Comparison of ENCODE assay signal across 17 mouse cellular contexts in the genomic region with DNA sequence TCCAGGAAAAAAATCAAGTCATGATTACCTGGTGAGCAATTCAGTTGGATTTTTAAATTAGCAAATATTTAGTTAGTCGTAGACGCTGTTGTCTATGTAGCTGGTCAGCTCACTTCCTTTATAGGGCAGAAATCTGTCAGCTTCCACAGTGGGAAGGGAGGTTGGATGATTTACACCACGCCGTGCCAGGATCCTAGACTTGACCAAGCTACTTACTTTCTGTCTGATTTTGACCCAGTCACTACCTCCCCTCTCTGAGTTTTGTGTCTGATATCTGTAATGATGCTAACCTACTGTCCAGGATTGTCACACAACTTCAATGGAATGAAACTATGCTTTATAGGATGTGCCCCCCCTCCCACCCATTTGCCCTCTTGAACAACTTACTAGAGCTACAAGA. TPM values are rescaled to one million over a fixed set of nuclear protein-coding genes. Genes with fewer than 3 reads are reported as not detected.
DNase-seq lines count a peak whose midpoint lies in the region; ATAC-seq lines count a peak whose summit lies in the region.
"Had no signal": no experiment of that assay in that cellular context is flagged by ENCODE, and none has a peak within 500 bp of the region (broad histone marks: within the 10 kb centered on the region; RNA-seq: fewer than 3 reads in every experiment).

No protein-coding gene starts in this region.

- H3K36me3 ChIP-seq in limb, embryonic 15.5 days, result no peaks in the 10 kb centered on the region
- H3K36me3 ChIP-seq in limb, embryonic 10.5 days, result no peaks in the 10 kb centered on the region
- no peaks in the 10 kb centered on the region for H3K36me3 ChIP-seq in forebrain, embryonic 16.5 days (ENCODE audit: control insufficient read depth, insufficient read depth)
- no peaks in the 10 kb centered on the region for H3K36me3 ChIP-seq in midbrain, embryonic 10.5 days
- H3K36me3 ChIP-seq in neural tube, embryonic 15.5 days, result no peaks in the 10 kb centered on the region
- no peaks in the 10 kb centered on the region for H3K36me3 ChIP-seq in liver, embryonic 11.5 days (ENCODE audit: control insufficient read depth, insufficient read depth, low read length)
- H3K36me3 ChIP-seq: liver, embryonic 13.5 days had no signal

- 93% methylated on average over 4 of the region's 4 CpGs for WGBS in limb, embryonic 15.5 days
- 88% methylated on average over 4 of the region's 4 CpGs for WGBS in limb, embryonic 10.5 days
- WGBS in forebrain, embryonic 16.5 days, result 30% methylated on average over 4 of the region's 4 CpGs
- WGBS in midbrain, embryonic 10.5 days, result 84% methylated on average over 4 of the region's 4 CpGs
- WGBS in neural tube, embryonic 15.5 days, result 27% methylated on average over 4 of the region's 4 CpGs
- 85% methylated on average over 4 of the region's 4 CpGs for WGBS in liver, embryonic 11.5 days

- no peak for DNase-seq in limb, embryonic 10.5 days (ENCODE audit: low spot score)
- DNase-seq in midbrain, embryonic 10.5 days (ENCODE audit: low spot score), result no peak
- no peak for DNase-seq in urinary bladder, adult 18-20 months (ENCODE audit: low spot score in 2 of 2)
- DNase-seq in heart, adult 9 months (ENCODE audit: low spot score in 2 of 2), result no peak
- DNase-seq in liver, embryonic 11.5 days (ENCODE audit: low spot score), result no peak
- DNase-seq: cerebellum, adult 9-11 months; liver, embryonic 13.5 days; thymus, postnatal 36 days had no signal

- no peaks in the 10 kb centered on the region for H3K9me3 ChIP-seq in limb, embryonic 15.5 days
- H3K9me3 ChIP-seq in limb, embryonic 10.5 days (replicated peaks), result no peaks in the 10 kb centered on the region
- H3K9me3 ChIP-seq in forebrain, embryonic 16.5 days (ENCODE audit: control insufficient read depth, low read length), result no peaks in the 10 kb centered on the region
- H3K9me3 ChIP-seq in midbrain, embryonic 10.5 days (replicated peaks), result no peaks in the 10 kb centered on the region
- H3K9me3 ChIP-seq in neural tube, embryonic 15.5 days (replicated peaks), result no peaks in the 10 kb centered on the region
- no peaks in the 10 kb centered on the region for H3K9me3 ChIP-seq in liver, embryonic 11.5 days (ENCODE audit: control insufficient read depth, low read length)
- H3K9me3 ChIP-seq: liver, embryonic 13.5 days had no signal

- peaks cover 9% of the 10 kb centered on the region for H3K4me1 ChIP-seq in limb, embryonic 15.5 days
- peaks cover 11% of the 10 kb centered on the region for H3K4me1 ChIP-seq in limb, embryonic 10.5 days
- H3K4me1 ChIP-seq in forebrain, embryonic 16.5 days (replicated peaks; ENCODE audit: control insufficient read depth, insufficient read depth, low read length), result peaks cover 23% of the 10 kb centered on the region
- peaks cover 42% of the 10 kb centered on the region for H3K4me1 ChIP-seq in midbrain, embryonic 10.5 days
- H3K4me1 ChIP-seq in neural tube, embryonic 15.5 days, result peaks cover 27% of the 10 kb centered on the region
- H3K4me1 ChIP-seq in liver, embryonic 11.5 days (replicated peaks; ENCODE audit: control insufficient read depth, insufficient read depth, low read length), result no peaks in the 10 kb centered on the region
- H3K4me1 ChIP-seq: liver, embryonic 13.5 days had no signal

- no peak overlapping the region for H3K4me2 ChIP-seq in limb, embryonic 15.5 days
- H3K4me2 ChIP-seq in forebrain, embryonic 16.5 days (ENCODE audit: low read length), result peak overlapping the region; percentile 39
- H3K4me2 ChIP-seq in neural tube, embryonic 15.5 days, result peak overlapping the region; percentile 47
- no peak overlapping the region for H3K4me2 ChIP-seq in liver, embryonic 11.5 days
- H3K4me2 ChIP-seq: liver, embryonic 13.5 days had no signal

- ATAC-seq in limb, embryonic 15.5 days (ENCODE audit: insufficient number of reproducible peaks, low FRiP score, low TSS enrichment, low read depth), result no peak
- peak; percentile 26 for ATAC-seq in forebrain, embryonic 16.5 days
- peak; percentile 49 for ATAC-seq in neural tube, embryonic 15.5 days (ENCODE audit: low FRiP score)
- no peak for ATAC-seq in liver, embryonic 11.5 days (replicated peaks; ENCODE audit: low FRiP score)
- ATAC-seq: activated CD4-positive, CD25-positive, alpha-beta regulatory T cell, adult 4 months; intestine, postnatal 0 days had no signal

- 0 out of 2 replicates have a peak overlapping the region, but pooled peaks have one; percentile 8 for H3K27ac ChIP-seq in limb, embryonic 15.5 days
- no peak overlapping the region; the same call in 1 of the 2 replicates for H3K27ac ChIP-seq in limb, embryonic 10.5 days
- H3K27ac ChIP-seq in forebrain, embryonic 16.5 days (ENCODE audit: low read length), result peak overlapping the region; percentile 94
- H3K27ac ChIP-seq in midbrain, embryonic 10.5 days (replicated peaks), result peak overlapping the region; percentile 82
- peak overlapping the region; percentile 84 for H3K27ac ChIP-seq in neural tube, embryonic 15.5 days (replicated peaks)
- no peak overlapping the region for H3K27ac ChIP-seq in liver, embryonic 11.5 days (ENCODE audit: low read depth, low read length)
- H3K27ac ChIP-seq: liver, embryonic 13.5 days; stomach, postnatal 0 days had no signal

- no peaks in the 10 kb centered on the region for H3K27me3 ChIP-seq in limb, embryonic 15.5 days
- H3K27me3 ChIP-seq in limb, embryonic 10.5 days (ENCODE audit: low read depth, poor library complexity, severe bottlenecking), result no peaks in the 10 kb centered on the region
- no peaks in the 10 kb centered on the region for H3K27me3 ChIP-seq in forebrain, embryonic 16.5 days (replicated peaks; ENCODE audit: control insufficient read depth, insufficient read depth, low read length)
- peaks cover 4% of the 10 kb centered on the region for H3K27me3 ChIP-seq in midbrain, embryonic 10.5 days (ENCODE audit: low read depth, poor library complexity, severe bottlenecking)
- H3K27me3 ChIP-seq in neural tube, embryonic 15.5 days (replicated peaks), result no peaks in the 10 kb centered on the region
- no peaks in the 10 kb centered on the region for H3K27me3 ChIP-seq in liver, embryonic 11.5 days (replicated peaks; ENCODE audit: control insufficient read depth, insufficient read depth, low read length)
- H3K27me3 ChIP-seq: liver, embryonic 13.5 days had no signal

- H3K4me3 ChIP-seq in limb, embryonic 15.5 days, result no peak overlapping the region
- no peak overlapping the region for H3K4me3 ChIP-seq in limb, embryonic 10.5 days
- H3K4me3 ChIP-seq in forebrain, embryonic 16.5 days (replicated peaks; ENCODE audit: low read length), result no peak overlapping the region
- peak overlapping the region; percentile 35; the same call in 1 of the 2 replicates for H3K4me3 ChIP-seq in midbrain, embryonic 10.5 days
- no peak overlapping the region for H3K4me3 ChIP-seq in neural tube, embryonic 15.5 days (replicated peaks)
- H3K4me3 ChIP-seq in liver, embryonic 11.5 days (ENCODE audit: low read depth, low read length), result no peak overlapping the region
- H3K4me3 ChIP-seq: liver, embryonic 13.5 days had no signal

- no peak overlapping the region for H3K9ac ChIP-seq in limb, embryonic 15.5 days
- no peak overlapping the region for H3K9ac ChIP-seq in forebrain, embryonic 16.5 days (replicated peaks; ENCODE audit: low read depth, low read length)
- H3K9ac ChIP-seq in neural tube, embryonic 15.5 days (replicated peaks), result no peak overlapping the region
- no peak overlapping the region for H3K9ac ChIP-seq in liver, embryonic 11.5 days (ENCODE audit: low read depth, low read length)
- H3K9ac ChIP-seq: liver, embryonic 13.5 days had no signal

RNA-seq across cellular contexts. Expression of a gene that starts 23.5 kb away (rescaled TPM):
- polyA plus RNA-seq in limb, embryonic 15.5 days (2015; fragmentation: Nextera tagmentation; extraction: Ambion mirVana), result 44.4 and 46.1 TPM in 2 replicates
- 5.0 and 5.3 TPM in 2 replicates for polyA plus RNA-seq in limb, embryonic 10.5 days (2016; fragmentation: Nextera tagmentation; extraction: Ambion mirVana)
- polyA plus RNA-seq in forebrain, embryonic 16.5 days (2015; fragmentation: Nextera tagmentation; extraction: Ambion mirVana), result 9.1 and 9.5 TPM in 2 replicates
- 4.6 and 5.8 TPM in 2 replicates for polyA plus RNA-seq in midbrain, embryonic 10.5 days (2016; fragmentation: Nextera tagmentation; extraction: Ambion mirVana)
- 7.7 and 9.3 TPM in 2 replicates for polyA plus RNA-seq in neural tube, embryonic 15.5 days (2015; fragmentation: Nextera tagmentation; extraction: Ambion mirVana)
- polyA plus RNA-seq in liver, embryonic 11.5 days (2014; fragmentation: Nextera tagmentation; extraction: Ambion mirVana), result 1.7 and 2.3 TPM in 2 replicates
- polyA plus RNA-seq: activated CD4-positive, CD25-positive, alpha-beta regulatory T cell, adult 4 months had no signal

RNA-seq across cellular contexts. Expression of a gene that starts 29.3 kb away (rescaled TPM):
- not detected in 2 replicates for polyA plus RNA-seq in limb, embryonic 15.5 days (2015; fragmentation: Nextera tagmentation; extraction: Ambion mirVana)
- polyA plus RNA-seq in limb, embryonic 10.5 days (2016; fragmentation: Nextera tagmentation; extraction: Ambion mirVana), result not detected in 2 replicates
- not detected in 2 replicates for polyA plus RNA-seq in forebrain, embryonic 16.5 days (2015; fragmentation: Nextera tagmentation; extraction: Ambion mirVana)
- not detected in 2 replicates for polyA plus RNA-seq in midbrain, embryonic 10.5 days (2016; fragmentation: Nextera tagmentation; extraction: Ambion mirVana)
- not detected in 2 replicates for polyA plus RNA-seq in neural tube, embryonic 15.5 days (2015; fragmentation: Nextera tagmentation; extraction: Ambion mirVana)
- not detected in 2 replicates for polyA plus RNA-seq in liver, embryonic 11.5 days (2014; fragmentation: Nextera tagmentation; extraction: Ambion mirVana)
- polyA plus RNA-seq: activated CD4-positive, CD25-positive, alpha-beta regulatory T cell, adult 4 months; embryonic facial prominence, embryonic 14.5 days; heart, embryonic 16.5 days; intestine, postnatal 0 days; large intestine, adult 2 months; liver, embryonic 13.5 days; stomach, postnatal 0 days had no signal

Comparison
In these comparisons a context has a peak if more than half of its experiments do, and no peak if none do; other contexts are left out.
1. H3K27ac ChIP-seq: peak in limb, embryonic 15.5 days (single experiment), forebrain, embryonic 16.5 days (single experiment), midbrain, embryonic 10.5 days (single experiment) and neural tube, embryonic 15.5 days (single experiment); none in limb, embryonic 10.5 days (single experiment) and liver, embryonic 11.5 days (single experiment).
2. ATAC-seq: peak in forebrain, embryonic 16.5 days (single experiment) and neural tube, embryonic 15.5 days (single experiment); none in limb, embryonic 15.5 days (single experiment) and liver, embryonic 11.5 days (single experiment).
3. H3K4me2 ChIP-seq: peak in forebrain, embryonic 16.5 days (single experiment) and neural tube, embryonic 15.5 days (single experiment); none in limb, embryonic 15.5 days (single experiment) and liver, embryonic 11.5 days (single experiment).